Mouse (Mus musculus) testis, adult 2 months (tissue): Measurements from ENCODE around the gene Casp8.

Source experiments
- CTCF ChIP-seq: fragments of 200-500 bp; IDR thresholded peaks from 2 replicates; pipeline ENCODE4 v1.5.1; 2012; ENCODE audit warnings: low read depth, mild to moderate bottlenecking, inconsistent platforms, low read length, moderate library complexity; ENCODE audit not compliant: control insufficient read depth, insufficient read depth, insufficient replicate concordance
- POLR2A ChIP-seq: fragments of 200-500 bp; IDR thresholded peaks from 2 replicates; pipeline ENCODE4 v1.6.1; 2012; ENCODE audit warnings: low read depth, mild to moderate bottlenecking, inconsistent platforms, low read length, moderate library complexity; ENCODE audit not compliant: control insufficient read depth

GRCm38 (mm10) chr1:58806651-58807050 lies 11.5 kb downstream of the Casp8 start:
- TF ChIP-seq POLR2A (no peak), CTCF (no peak)
